Mouse (Mus musculus): Measurements from ENCODE around the gene Cdsn.

Cdsn gene

DNA sequence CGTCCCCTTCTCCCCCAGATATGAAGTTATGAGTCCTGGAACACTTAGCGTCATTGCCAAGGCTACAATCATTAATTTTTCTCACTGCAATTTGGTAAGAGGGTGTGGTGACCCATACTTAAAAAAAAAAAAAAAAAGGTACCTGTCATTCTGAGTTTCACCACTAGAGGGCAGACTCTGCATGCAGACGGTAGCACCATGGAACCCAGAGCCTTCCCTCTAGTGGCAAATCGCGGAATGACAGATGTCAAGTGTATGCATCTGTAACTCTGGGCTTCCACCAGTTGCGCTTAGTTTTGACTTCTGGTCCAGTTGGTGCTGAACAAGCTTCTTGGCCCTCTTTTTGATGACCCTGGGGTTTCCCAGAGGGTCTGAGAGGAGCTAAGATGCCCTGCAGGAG, 26.3 kb downstream of the Cdsn start:
- peak; percentile 89 for DNase-seq

GRCm38 (mm10) chr17:35582900-35583299, 31.0 kb downstream of the Cdsn start:
- DNase-seq = no peak

DNA sequence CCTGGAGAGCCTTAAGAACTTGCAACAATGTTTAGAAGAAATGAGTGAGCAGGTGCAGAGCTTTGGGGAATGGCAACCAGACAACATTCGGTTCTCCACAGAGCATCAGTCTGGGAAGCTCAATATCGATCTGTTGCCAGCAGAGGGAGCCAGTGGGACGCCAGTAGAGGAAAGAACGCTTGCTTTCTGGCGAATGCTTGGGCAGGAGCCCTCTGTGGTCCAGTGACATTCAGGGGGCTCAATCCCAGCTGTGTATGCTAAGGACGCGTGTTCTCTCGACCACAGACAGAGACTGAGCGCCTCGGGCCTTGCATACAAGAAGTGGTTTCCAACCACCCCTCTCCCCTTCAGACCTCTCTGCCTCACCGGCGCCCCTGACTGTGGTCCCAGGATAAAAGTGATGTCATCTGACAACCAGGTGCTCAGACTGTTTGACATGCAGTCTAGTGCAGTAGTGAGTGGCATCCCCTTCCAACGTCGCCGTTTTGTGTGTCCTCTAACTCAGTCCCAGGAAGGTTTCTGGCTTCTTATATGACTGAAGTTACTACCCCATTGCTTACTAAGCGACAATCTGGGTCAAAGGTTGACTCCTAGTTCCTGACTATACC, 32.5 kb downstream of the Cdsn start:
- DNase-seq = peak; percentile 78

DNA sequence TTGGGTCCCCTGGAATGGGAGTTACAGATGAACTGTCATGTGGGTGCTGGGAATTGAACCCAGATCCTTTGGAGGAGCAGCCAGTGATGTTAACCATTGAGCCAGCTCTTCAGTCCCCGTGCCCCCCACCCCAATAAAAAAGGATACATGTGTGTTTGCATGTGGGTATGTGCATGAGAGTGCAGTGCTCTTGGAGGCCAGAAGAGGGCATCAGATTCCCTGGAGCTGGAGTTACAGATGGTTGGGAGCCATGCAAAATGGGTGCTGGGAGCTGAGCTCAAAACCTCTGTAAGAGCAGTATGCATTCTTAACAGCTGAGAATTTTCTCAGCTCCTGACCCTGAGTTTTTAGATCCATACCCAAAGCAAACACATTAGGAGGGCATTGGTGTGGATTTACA, 35.4 kb downstream of the Cdsn start:
- DNase-seq = no peak

GRCm38 (mm10) chr17:35588387-35588786, 36.5 kb downstream of the Cdsn start:
- DNase-seq = no peak

DNA sequence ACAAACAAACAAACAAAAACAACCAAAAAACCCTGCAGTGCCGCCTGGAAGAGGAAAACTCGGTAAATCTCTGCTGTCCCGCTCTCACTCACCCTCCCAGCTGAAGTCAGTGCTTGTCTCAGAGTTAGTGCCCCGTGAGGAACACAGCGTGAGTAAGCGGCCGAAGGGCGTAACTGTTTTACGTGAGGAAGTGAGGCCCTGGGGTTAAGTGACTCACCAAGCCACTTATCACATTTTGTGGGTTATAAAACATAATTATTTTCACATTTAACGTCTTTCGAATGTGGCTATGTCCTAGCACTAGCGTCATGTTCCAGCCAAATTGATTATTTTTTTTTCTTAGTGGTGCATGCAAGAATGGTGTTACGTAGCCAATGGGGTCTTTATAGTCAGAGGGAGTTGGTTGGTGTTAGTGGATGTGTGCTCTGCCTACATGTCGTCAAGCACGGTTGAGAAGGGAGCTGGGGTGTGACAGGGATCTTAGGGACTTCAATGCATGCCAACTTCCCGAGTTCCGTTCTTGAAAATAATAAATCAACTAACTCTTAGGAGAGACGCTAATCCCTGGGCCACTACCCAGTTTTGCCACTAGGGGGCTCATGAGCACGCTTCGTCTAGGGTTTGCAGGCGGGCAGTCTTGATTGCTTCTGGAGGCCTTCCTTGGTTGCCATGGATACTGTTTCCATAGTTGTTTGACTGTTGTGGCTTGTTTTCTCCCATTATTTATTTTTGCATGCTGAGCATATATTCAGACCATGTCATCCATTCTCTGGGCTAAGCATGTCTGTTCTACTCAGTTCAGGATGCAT, 38.7 kb downstream of the Cdsn start:
- DNase-seq = peak; percentile 73

DNA sequence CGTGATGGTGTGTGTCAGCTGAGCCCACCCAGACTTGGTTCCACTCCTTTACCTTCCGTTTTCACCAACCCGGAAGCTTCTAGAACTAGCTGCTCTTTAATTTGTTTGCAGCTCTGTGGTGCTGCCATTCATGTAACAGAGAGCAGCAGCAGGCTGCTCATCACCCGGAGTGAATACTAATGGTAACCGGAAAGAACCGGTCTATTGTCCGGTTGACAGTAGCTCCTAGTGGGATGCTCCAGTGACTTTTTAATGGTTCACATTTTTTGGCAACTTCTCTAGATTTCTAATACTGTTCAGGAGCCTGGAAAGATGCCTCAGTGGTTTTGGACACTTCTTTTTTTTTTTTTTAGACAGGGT, 39.3 kb downstream of the Cdsn start:
- no peak for DNase-seq

DNA sequence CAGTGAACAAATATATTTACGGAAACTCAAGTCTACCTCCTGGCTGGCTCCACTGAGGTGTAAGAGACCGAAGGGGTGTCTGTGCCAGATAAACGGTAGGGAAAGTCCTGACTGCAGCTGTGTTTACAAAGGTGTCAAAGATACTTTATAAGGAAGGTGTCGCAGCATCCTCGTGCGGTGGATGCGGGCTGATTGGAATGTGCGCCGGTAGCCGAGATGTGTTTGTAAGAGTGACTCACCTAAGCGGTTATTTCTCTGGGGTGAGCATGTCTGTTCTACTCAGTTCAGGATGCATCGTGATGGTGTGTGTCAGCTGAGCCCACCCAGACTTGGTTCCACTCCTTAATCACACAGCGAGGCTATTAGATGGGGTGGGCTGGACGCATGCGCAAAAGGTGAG, 39.8 kb downstream of the Cdsn start:
- DNase-seq = no peak

GRCm38 (mm10) chr17:35592131-35592530, 40.2 kb downstream of the Cdsn start:
- no peak for DNase-seq

- no peak for DNase-seq
Measured at GRCm38 (mm10) chr17:35593786-35594185, 41.9 kb downstream of the Cdsn start.

DNA sequence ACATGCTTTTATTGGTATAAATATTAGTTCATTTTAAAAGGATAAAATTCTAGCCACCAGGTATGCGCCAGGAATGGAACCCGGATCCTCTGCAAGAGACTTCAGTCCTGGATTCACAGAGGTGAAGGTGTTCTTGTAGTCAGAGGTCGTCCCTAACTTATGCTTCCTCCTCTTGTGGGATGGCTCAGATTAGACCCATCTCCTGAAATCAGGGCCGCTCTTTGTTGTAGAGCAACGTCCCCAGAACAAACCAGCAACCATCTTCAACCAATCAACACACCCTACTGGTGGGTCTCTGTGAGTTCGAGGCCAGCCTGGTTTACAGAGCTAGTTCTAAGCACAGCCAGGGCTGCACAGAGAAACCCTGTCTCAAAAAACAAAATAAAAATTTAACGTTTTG, 42.5 kb downstream of the Cdsn start:
- no peak for DNase-seq

DNA sequence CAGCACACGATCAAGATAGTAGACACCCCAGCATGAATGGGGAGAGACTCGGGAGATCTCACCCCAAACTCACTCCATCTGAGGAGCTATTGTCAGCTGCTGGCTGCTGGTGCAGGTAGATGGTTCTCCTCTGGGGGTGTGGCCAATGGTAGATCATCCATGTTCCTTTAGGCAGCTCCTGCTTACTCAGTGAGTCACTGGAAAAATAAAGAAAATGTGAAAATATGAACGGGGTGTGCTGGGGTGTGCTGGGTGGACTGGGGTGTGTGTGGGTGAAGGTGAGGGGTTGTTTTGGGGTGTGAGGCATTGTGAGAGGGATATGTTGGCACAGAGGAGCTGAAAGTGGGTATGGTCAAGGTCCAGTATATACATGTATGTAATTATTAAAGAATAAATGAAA, 45.5 kb downstream of the Cdsn start:
- no peak for DNase-seq

DNA sequence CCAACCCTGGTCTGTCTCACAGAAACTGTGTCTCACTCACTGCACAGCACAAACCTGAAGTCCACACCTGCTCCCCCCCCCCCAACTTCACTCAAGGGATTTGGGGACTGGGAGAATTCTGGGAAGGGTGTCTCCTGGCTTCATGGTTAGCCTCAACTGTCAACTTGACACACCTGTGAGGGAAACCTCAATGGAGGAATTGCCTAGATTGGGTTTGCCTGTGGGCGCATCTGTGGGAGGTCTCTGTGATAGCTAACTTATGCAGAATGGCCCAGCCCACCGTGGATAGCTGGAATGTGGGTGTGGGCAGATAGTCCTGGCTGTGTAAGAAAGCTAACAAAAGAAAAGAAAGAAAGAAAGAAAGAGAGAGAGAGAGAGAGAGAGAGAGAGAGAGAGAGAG, 49.3 kb downstream of the Cdsn start, which contains the start of gene Sfta2:
Sfta2 (plus strand) TSS at position 301 of the 400 bp plus-strand sequence.
- no peak for DNase-seq

DNA sequence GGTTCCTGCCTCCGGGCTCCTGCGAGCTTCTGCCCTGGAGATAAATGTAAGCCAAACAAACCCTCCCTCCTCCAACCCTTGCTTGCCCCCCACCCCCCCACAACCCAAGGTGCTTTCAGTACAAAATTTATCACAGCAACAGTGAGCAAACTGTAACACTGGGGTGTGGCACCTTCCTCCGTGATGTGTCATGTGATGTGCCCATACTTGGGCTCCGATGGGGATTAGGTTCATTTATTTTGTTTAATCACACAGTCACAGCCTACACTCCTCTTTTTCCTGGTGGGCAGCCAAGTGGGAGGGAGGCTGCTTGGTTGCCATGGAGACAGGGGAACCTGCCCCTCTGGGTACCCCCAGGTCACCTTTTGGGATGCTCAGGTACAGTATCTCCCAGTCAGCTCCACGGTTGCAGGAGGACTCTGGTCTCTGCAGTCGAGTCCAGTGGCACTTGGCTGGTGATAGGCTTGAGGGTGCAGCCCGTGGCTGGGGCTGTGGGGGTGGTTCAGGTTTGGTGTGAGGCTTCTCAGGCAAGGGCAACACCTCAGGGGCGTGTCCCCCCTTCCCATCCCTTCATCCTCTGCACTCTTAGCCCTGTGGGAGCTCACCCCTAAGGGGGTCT, 49.9 kb downstream of the Cdsn start:
- no peak for DNase-seq

Measured in kidney, adult 9 months (tissue).